Mouse (Mus musculus) gonadal fat pad, adult 2 months (tissue): ENCODE measurements at regions not wholly inside any gene's neighbourhood (a gene's known extent, or its start where the extent isn't known, plus 50 kb on each side); places are given as distances from the start of the nearest gene placed in this dataset.

Source experiments
- DNase-seq: peaks from one replicate; pipeline ENCODE4 v3.0.0-alpha.2; 2012; ENCODE audit warnings: low read depth

- DNase-seq = no peak
Observed at GRCm38 (mm10) chr11:44156490-44157345, 243.1 kb upstream of the Il12b start.

GRCm38 (mm10) chr11:44158236-44158635 lies 241.6 kb upstream of the Il12b start:
- DNase-seq = no peak

GRCm38 (mm10) chr11:44161734-44162418 lies 238.0 kb upstream of the Il12b start:
- DNase-seq = no peak

GRCm38 (mm10) chr11:44163049-44163448 lies 236.8 kb upstream of the Il12b start:
- no peak for DNase-seq

- no peak for DNase-seq
Observed at GRCm38 (mm10) chr11:44163748-44164147, 236.1 kb upstream of the Il12b start.

- DNase-seq = no peak
Observed at GRCm38 (mm10) chr11:44164186-44164585, 235.7 kb upstream of the Il12b start.

- no peak for DNase-seq
Observed at GRCm38 (mm10) chr11:44167724-44168500, 232.0 kb upstream of the Il12b start.

GRCm38 (mm10) chr11:44172478-44172877 lies 227.4 kb upstream of the Il12b start:
- no peak for DNase-seq

- peak; percentile 1 for DNase-seq
Observed at GRCm38 (mm10) chr11:44173196-44173595, 226.7 kb upstream of the Il12b start.

- no peak for DNase-seq
Observed at GRCm38 (mm10) chr11:44174548-44174947, 225.3 kb upstream of the Il12b start.

- DNase-seq = no peak
Observed at GRCm38 (mm10) chr11:44179711-44180110, 220.2 kb upstream of the Il12b start.

GRCm38 (mm10) chr11:44183823-44184222 lies 216.0 kb upstream of the Il12b start:
- no peak for DNase-seq

- no peak for DNase-seq
Observed at GRCm38 (mm10) chr11:44185218-44185890, 214.5 kb upstream of the Il12b start.

- no peak for DNase-seq
Observed at GRCm38 (mm10) chr11:44188202-44188601, 211.7 kb upstream of the Il12b start.

GRCm38 (mm10) chr11:44193806-44194205 lies 206.1 kb upstream of the Il12b start:
- DNase-seq = no peak

- no peak for DNase-seq
Observed at GRCm38 (mm10) chr11:44202716-44203115, 197.1 kb upstream of the Il12b start.

GRCm38 (mm10) chr11:44204384-44204783 lies 195.5 kb upstream of the Il12b start:
- DNase-seq = no peak

GRCm38 (mm10) chr11:44206866-44207265 lies 193.0 kb upstream of the Il12b start:
- no peak for DNase-seq

- DNase-seq = no peak
Observed at GRCm38 (mm10) chr11:44211871-44212441, 187.9 kb upstream of the Il12b start.

- DNase-seq = no peak
Observed at GRCm38 (mm10) chr11:44214095-44214494, 185.8 kb upstream of the Il12b start.

- DNase-seq = no peak
Observed at GRCm38 (mm10) chr11:44216346-44216745, 183.5 kb upstream of the Il12b start.
